Mouse (Mus musculus): Measurements from ENCODE around the gene Mymx.

DNA sequence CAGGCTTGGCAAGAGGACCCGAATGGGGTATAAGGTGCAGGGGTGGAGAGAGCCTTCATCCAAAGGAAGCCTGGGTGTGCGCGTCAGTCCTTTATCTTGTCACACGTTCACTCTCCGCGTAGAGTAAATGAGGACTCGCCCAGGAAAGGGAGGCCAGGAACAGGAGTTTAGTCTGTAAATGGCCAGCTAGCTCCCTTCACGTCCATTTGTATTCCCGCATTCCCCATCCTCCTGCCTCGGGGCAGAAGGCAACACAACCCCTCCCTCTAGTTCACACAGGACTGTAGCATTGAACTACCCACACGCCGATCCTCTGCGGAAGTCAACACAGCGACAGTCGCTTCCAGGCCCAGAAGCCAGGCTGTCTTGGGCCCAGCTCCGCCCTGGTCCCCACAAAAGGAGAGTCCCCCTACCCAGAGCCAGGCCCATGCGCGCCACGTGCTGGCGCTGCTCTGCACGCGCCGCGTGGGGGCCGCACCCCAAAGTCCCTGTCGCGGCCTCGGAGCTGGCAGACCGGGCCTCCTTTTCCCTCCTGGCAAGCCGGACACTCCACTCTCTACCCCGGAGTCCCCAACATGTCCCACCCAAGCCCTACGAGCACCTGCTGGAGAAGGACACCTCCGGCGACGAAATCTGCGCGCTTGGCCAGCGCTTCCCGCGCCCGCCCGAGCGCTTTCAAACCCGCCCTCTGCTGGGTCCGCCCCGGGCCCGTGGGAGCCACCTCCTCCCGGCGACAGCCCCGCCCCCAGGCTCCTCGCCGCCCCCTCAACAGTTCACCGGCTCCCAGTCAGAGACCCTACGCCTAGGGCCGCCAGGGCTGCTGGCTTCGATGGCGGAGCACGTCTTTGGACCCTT is 6.8 kb downstream of the Mymx start:
- TF ChIP-seq TAL1 (conservative IDR thresholded peaks at IDR 0.05; ENCODE audit: low read depth, low read length): no peak
- TF ChIP-seq POLR2AphosphoS5 (IDR thresholded peaks at IDR 0.05; ENCODE audit: insufficient replicate concordance, low read depth, low read length): 0 out of 2 replicates have a peak, but pooled peaks have one; percentile 46

Data from G1E (cell line).